Mouse (Mus musculus) mesoderm, embryonic 11.5 days (tissue): ENCODE results near the gene Kbtbd13.
A peak's percentile ranks its signal among the peaks of the same experiment; 100 is the strongest.

Source experiments
- DNase-seq: peaks from one replicate; pipeline ENCODE4 v3.0.0-alpha.2; 2012; ENCODE audit warnings: low read depth, low spot score

Gene Kbtbd13

DNA sequence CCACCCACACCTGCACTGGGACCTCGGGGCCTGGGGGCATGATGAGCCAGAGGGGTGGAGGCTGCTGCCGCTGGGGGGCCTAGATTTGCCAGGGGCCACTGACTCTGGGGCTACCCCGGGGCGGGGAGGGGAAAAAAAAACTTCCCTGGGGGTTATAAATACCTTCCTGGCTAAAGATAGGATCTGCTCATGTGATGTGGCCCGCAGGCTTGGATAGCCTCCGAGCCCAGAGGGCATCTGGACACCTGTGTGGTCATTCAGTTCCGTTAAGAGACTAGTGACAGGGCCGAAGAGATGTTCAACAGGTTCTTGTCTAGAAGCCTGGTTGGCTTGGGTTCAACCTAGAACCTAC lies at the start of gene Kbtbd13:
TSS of gene Kbtbd13 (minus strand) at position 40 of the 352 bp plus-strand sequence.
- no peak for DNase-seq

- peak; percentile 96 for DNase-seq
Measured at GRCm38 (mm10) chr9:65435671-65436301, 44.3 kb upstream of the Kbtbd13 start, which contains the start of gene Mtfmt. Gene Mtfmt, plus strand, starts transcription at chr9:65435782.

DNA sequence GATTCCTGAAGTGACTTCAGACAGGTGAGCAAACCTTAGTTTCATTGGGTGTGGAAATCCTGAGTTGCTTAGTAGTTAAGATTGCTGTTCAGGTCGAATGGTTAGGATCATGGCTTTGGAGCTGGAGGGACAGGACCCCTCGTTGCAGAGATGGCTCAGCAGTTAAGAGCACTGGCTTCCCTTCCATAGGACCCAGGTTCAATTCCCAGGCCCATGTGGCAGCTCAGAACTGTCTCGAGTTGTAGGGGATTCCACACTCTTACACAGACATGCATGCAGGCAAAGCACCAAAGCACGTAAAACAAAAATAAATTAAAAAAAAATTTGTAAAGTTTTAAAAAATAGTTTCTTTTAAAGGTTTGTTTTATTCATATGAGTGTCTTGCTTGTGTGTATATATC lies 43.8 kb upstream of the Kbtbd13 start:
- DNase-seq: no peak

- DNase-seq: peak; percentile 56
Measured at GRCm38 (mm10) chr9:65434140-65434539, 42.7 kb upstream of the Kbtbd13 start.

DNA sequence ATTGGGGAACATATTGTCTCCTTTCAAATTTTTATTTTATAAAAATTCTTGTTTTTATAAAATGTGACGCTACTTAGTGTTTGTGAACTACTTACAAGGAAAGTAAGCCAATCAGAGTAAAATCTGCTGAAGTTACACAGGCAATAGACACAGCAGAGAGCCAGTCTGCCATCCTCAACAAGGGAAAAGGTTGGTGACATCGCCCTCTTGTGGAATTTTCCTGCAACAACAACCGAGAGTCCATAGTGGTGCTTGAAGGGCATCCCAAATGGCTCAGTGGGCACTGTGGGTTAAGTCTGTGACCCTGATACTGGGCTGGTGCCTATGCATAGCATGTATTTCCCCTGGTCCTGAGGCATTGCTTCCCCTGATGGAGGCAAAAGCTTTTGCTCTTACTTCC lies 40.8 kb upstream of the Kbtbd13 start:
- peak; percentile 82 for DNase-seq

DNA sequence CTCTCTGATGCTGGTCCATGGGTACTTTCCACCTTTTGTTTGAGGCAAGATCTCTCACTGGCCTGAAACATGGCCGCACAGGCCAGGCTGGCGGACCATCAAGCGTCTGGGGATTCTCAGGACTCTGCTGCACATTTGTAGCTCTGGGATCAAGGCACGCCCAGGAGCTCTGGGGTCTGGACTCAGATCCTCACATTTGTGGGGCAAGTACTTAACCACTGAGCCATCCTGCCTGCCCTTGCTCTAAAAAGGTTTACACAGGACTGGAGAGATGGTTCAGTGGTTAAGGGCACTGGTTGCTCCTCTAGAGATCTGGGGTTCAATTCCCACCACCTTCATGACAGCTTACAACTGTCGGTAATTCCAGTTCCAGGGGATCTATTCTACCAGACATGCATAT lies 39.5 kb upstream of the Kbtbd13 start:
- DNase-seq: no peak

DNA sequence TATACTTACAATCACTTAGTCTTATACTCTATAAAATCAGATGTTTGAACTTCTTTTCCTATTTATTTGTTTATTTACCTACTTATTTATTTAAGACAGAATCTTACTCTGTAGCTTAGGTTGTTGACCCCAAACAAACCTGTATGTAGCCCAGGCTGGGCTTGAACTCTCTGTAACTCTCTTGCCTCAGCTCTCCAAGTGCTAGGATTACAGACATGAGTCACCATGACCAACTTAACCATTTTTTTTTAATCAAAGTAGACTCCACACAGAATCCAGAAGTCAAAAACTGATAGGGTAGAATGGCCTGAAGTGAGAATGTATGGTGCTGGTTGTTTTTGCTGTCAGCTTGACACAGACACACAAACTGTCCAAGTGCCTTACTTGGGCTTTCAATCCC lies 38.9 kb upstream of the Kbtbd13 start:
- no peak for DNase-seq

GRCm38 (mm10) chr9:65428003-65428402 lies 36.6 kb upstream of the Kbtbd13 start:
- DNase-seq: no peak

DNA sequence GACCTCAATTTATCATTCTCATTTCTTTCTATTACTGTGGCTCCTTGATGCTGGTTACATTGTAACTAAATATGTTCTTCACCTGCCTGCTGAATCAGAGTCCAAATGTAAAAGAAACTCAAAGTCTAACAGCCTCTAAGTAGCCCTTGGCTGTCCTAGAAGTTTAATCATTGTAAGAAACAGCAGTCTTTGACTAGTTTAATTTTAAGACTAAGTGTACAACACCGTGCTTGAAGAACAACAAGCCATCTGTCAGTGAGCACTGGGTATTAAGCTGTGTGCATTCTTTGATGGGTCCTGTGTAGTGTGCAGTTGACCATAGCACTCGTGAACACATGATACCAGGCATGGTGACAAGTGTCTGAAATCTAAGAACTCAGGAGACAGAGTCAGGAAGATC lies 36.1 kb upstream of the Kbtbd13 start:
- DNase-seq: no peak

DNA sequence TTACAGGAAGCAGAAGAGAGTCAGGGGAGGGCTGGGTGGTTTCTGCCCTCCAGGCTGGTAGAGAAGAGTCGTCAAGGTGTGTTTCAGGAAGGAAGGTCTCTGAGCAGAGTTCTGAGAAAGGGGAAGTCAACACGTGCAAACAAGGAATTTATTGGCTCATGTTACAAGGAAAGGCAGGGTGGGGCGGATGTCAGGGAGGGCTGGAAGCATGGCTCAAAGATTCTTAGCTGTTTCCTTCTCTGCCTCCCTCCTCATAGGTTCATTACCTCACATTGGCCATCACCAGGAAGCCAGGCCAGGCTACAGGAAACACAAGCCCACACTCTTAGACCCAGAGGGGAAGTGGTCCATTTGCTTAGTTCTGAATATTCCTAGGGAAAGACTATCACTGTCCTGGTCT lies 32.9 kb upstream of the Kbtbd13 start:
- DNase-seq: no peak

- DNase-seq: no peak
Measured at GRCm38 (mm10) chr9:65422760-65423501, 31.5 kb upstream of the Kbtbd13 start, which contains the start of gene Slc51b. Gene Slc51b, minus strand, starts transcription at chr9:65422955.

- no peak for DNase-seq
Measured at GRCm38 (mm10) chr9:65419633-65420032, 28.2 kb upstream of the Kbtbd13 start.

GRCm38 (mm10) chr9:65417738-65418137 lies 26.3 kb upstream of the Kbtbd13 start:
- DNase-seq: no peak

- no peak for DNase-seq
Measured at GRCm38 (mm10) chr9:65411326-65411725, 19.9 kb upstream of the Kbtbd13 start.

DNA sequence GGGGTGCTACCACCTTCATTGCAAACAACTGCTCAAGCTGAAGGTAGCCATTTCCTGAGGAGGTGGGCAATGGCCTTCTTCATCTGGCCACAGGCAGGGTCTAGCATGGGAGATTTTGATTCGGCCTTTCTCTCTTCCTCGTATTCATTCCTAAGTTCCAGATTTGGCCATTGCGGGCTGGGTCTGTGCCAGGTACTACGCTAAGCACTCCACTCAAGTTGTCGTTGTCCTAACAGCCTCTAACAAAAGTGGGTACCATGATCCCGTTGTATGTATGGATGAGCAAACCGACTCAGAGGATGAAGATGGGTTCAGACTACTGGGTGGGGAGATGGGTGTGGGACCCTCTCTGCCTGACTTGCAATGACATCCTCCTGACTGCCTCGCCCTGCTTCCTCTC lies 18.9 kb upstream of the Kbtbd13 start:
- no peak for DNase-seq

- no peak for DNase-seq
Measured at GRCm38 (mm10) chr9:65408871-65409295, 17.4 kb upstream of the Kbtbd13 start.

GRCm38 (mm10) chr9:65407861-65408260 lies 16.4 kb upstream of the Kbtbd13 start:
- DNase-seq: no peak

DNA sequence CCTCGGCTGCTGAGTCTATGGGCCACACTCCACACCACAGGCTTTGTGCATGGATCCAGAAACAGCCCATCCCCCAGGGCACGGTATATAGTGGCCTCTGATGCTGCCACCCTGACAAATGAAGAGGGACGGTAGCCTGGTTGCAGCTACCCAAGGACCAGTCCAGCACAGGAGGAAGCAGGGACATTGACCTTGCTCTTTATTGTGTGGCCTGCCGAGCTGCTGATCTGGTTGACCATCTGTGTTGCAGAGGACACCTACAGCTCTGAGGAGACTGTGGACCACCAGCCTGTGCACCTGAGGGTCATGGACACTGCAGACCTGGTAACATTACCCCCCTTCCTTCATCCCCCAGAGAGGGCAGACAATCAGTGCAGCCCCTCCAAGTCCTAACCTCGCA lies 15.9 kb upstream of the Kbtbd13 start:
- no peak for DNase-seq

GRCm38 (mm10) chr9:65405184-65405449 lies 13.7 kb upstream of the Kbtbd13 start:
- no peak for DNase-seq

GRCm38 (mm10) chr9:65404331-65405183 lies 13.1 kb upstream of the Kbtbd13 start:
- no peak for DNase-seq

- no peak for DNase-seq
Measured at GRCm38 (mm10) chr9:65399934-65400333, 8.5 kb upstream of the Kbtbd13 start.

DNA sequence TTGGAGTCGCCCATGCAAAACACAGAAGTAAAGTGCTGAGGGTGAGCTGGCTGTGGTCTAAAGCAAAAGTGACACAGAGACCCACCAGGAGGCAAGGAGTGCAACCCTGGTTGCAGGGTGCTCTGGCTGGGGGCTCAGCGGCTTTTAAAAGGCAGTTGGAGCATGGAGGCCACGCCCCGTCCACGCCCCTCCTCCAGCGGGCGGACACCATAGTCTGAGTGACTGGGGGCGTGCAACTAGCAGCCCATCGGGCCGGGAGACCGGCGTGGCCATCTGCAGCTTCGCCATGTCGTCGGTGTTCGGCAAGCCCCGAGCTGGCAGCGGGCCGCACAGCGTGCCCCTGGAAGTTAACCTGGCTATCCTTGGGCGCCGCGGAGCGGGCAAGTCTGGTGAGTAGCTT lies 6.8 kb upstream of the Kbtbd13 start, which contains the start of gene Rasl12:
TSS of gene Rasl12 (plus strand) at position 228 of the 400 bp plus-strand sequence.
- peak; percentile 79 for DNase-seq
